Mouse (Mus musculus) central nervous system, embryonic 11.5 days (tissue): Measurements from ENCODE around the gene Mtnr1b. TPM values are rescaled to one million over a fixed set of nuclear protein-coding genes. Genes with fewer than 3 reads are reported as not detected.

Experiments
- polyA plus RNA-seq: library from polyadenylated mRNA; depleted of rRNA; stranded (reverse); fragments of >200 nt; gene quantifications from 2 replicates; pipeline ENCODE4 v1.2.3, GENCODE M21; 2012; rRNA removed

Gene Mtnr1b
- polyA plus RNA-seq: 0.06 TPM in 1 of 2 replicates, not detected in the other

GRCm38 (mm10) chr9:15874506-15875160 lies at the start of gene Mtnr1b:
Gene Mtnr1b, minus strand, starts transcription at chr9:15874556.

Other genes with a start within 250 kb of the Mtnr1b start
- gene Deup1, start 246.6 kb downstream of the Mtnr1b start, polyA plus RNA-seq: 0.68 and 1.3 TPM in 2 replicates
- gene Slc36a4, start 164.8 kb downstream of the Mtnr1b start, polyA plus RNA-seq: 8.9 and 17.2 TPM in 2 replicates